Mouse (Mus musculus) heart, embryonic 14.5 days (tissue): ENCODE results near the gene Rerg. TPM values are rescaled to one million over a fixed set of nuclear protein-coding genes. Genes with fewer than 3 reads are reported as not detected.

Experiments
- polyA plus RNA-seq: library from polyadenylated mRNA; unstranded; fragments of >200 nt; fragmentation: Nextera tagmentation; extraction: Ambion mirVana; gene quantifications from 2 replicates; pipeline ENCODE4 v1.2.1, GENCODE M21; 2014

Gene Rerg
- polyA plus RNA-seq, 1 experiment from 2014 or later: 5.4 TPM

Other genes with a start within 250 kb of the Rerg start
- 0.93 and 1.7 TPM in 2 replicates for gene Erp27, start 248.3 kb downstream of the Rerg start, polyA plus RNA-seq
- 0.23 TPM in 1 of 2 replicates, not detected in the other for gene Pde6h, start 246.7 kb downstream of the Rerg start, polyA plus RNA-seq
- 86.1 and 88.6 TPM in 2 replicates for gene Arhgdib, start 228.6 kb downstream of the Rerg start, polyA plus RNA-seq
- gene Ptpro, start 81.8 kb upstream of the Rerg start, polyA plus RNA-seq: 2.7 and 4.1 TPM in 2 replicates